Mouse (Mus musculus) left cerebral cortex, postnatal 10 days (tissue): ENCODE measurements at regions not wholly inside any gene's neighbourhood (a gene's known extent, or its start where the extent isn't known, plus 50 kb on each side); places are given as distances from the start of the nearest gene placed in this dataset.

ENCODE experiments used
- DNase-seq, 2 experiments: peaks; one replicate each; pipeline ENCODE4 v3.0.0; 2021 to 2022; ENCODE audit warnings: low spot score in 2 of 2, mixed read lengths in 1 of 2; ENCODE audit errors: extremely low spot score in 1 of 2
- intact Hi-C: fragments of 180-260 bp; cut with DNase I; formaldehyde crosslinking; loops from one replicate; pipeline ENCODE4 v1.15.1; 2025

DNA sequence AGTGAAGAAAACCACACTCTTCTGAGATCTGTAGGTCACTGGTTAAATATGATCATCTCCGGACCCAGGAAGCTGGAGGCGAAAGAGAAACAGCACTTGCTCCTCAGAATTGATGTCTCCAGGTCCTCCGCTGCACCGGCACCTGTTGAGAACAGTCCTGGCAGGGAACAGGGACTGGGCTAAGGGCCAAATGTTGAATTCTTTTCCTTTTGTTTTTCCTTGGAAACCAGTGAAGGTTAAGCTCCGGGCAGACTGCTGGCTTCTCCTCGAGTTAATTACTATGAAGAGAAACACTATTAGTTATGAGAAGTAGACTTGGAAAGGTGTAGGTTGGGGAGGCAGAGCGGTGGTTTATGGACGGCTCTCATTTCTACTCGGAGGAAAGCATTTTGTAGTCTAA lies 242.7 kb downstream of the Rngtt start:
- DNase-seq: no peak
- intact Hi-C loops: no loop called here

- intact Hi-C loops: no loop called here
- DNase-seq: no peak
Observed at GRCm38 (mm10) chr4:33554606-33555005, 244.5 kb downstream of the Rngtt start.

- DNase-seq: peak in 1 of 2 experiments; percentile 30
- intact Hi-C loops: no loop called here
Observed at GRCm38 (mm10) chr4:33555231-33555933, 245.3 kb downstream of the Rngtt start.

- intact Hi-C loops: no loop called here
- no peak for DNase-seq
Observed at GRCm38 (mm10) chr4:33555966-33556365, 245.9 kb downstream of the Rngtt start.

GRCm38 (mm10) chr4:33556661-33557540 lies 246.8 kb downstream of the Rngtt start:
- intact Hi-C loops: no loop called here
- no peak for DNase-seq

DNA sequence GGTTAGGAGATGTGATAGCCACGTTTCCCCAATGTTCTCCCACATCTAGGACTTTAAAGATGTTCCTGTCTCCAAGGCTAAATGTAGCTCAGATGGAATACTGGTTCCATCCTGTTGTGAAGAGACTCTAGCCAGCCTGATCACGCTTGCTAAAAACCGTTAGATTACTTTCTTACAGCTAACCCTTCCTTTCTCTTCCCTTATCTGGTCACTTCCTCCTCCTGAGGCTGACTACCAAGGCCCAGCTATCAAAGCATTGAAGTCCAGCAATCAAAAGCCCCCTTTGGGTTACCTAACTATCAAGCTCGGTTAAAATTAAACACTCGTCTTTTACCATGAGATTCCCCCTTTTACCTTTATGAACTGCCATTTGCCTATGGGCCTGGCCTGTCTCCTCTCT lies 260.2 kb downstream of the Rngtt start:
- intact Hi-C loops: no loop called here
- no peak for DNase-seq

DNA sequence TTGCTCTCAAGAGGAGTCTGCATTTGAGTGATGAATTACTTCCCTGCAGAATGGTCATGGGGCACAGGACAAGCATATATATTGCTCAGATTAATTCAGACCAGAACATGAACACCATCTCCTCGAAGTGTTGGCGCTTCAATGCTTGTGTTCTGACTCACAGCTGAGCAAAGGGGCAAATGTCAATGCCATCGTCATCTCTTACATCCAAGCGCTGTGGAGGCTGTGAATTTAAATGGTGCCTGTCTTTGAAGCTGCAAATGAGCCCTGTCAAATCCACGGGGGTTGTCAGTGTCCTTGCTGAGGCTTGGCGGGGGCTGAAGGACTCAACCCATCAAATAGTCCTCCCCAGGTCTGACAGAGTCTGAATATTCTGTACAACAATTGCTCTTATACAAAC lies 261.2 kb downstream of the Rngtt start:
- no peak for DNase-seq
- intact Hi-C loops: no loop called here

DNA sequence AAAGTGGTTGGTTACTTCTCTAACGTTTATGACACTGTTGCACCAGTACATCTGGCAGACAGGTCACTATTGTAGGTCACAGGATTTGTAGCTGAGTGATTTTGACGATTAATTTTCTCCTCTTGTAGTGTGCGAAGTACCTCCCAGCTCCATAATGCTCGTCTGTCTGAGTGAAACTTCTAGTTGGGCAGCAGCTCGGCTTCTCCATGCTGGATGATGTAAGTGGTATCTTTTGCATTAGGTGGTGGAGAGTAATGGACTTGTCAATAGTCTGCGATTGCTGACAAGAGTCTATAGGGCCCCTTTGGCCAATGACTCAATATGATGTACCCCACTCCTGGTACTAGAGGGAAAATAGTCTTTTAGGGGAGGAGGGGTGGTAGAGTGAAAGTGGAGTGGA lies 267.5 kb downstream of the Rngtt start:
- no peak for DNase-seq
- intact Hi-C loops: no loop called here

DNA sequence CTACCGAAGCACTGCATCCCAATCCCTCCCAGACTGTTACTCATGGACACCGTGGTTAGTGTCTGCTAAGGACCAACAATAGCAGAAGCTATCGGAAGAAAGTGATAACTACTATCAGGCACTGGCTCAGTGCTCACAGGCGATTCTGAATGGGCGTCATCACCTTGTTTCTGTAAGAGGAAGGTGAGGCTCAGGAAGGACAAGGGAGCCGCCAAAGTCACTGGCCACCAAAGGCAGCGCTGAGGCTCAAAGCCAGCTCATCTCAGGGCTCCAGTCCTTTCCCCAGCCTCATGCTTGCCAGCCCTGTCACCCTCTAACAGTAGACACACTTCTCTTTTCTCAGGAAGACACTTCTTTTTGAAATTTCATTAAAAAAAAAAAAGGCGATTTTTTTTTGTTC lies 270.4 kb downstream of the Rngtt start:
- DNase-seq: no peak
- intact Hi-C loops: loop anchor here (10.0 kb wide), 1 partner anchor 186 kb away; no protein-coding TSS in a partner anchor

GRCm38 (mm10) chr4:33581180-33581591 lies 271.1 kb downstream of the Rngtt start:
- intact Hi-C loops: loop anchor here (10.0 kb wide), 1 partner anchor 186 kb away; no protein-coding TSS in a partner anchor
- DNase-seq: no peak

DNA sequence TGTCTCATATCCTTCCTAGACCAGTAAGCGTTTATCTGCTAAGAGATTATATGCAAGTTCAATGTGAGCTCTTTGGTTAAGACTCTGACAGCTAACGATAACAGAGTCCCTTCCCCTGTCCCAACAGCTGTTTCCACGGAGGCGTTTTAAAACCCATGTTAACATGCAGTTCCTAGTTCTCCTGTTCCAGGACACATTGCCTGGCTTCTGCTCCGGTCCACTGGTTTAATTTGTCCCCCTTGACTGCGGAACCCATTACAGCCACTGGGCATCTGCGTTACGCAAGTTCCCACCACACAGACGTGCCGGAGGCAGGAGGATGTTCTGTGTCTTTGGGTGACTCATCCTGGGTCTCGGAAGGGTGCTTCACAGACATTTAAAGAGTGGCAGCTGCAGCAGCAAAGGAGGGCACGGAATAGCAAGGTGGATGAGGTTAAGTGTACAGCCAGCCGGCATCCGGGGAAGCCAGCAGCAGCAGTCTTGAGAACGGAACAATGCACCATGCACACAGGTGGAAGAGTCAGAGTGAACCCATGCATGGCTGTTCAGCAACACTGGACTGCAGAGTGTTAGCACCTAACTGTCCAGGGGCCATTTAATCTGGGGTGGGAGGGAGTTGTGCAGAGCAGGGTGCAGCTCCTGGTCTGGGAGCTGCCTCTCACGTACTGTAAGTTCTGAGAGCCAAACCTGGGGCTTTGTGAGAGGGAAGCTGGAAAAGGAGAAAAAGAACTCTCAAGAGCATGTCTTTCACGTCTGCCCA lies 271.8 kb downstream of the Rngtt start:
- intact Hi-C loops: loop anchor here (10.0 kb wide), 1 partner anchor 187 kb away; no protein-coding TSS in a partner anchor
- DNase-seq: no peak

DNA sequence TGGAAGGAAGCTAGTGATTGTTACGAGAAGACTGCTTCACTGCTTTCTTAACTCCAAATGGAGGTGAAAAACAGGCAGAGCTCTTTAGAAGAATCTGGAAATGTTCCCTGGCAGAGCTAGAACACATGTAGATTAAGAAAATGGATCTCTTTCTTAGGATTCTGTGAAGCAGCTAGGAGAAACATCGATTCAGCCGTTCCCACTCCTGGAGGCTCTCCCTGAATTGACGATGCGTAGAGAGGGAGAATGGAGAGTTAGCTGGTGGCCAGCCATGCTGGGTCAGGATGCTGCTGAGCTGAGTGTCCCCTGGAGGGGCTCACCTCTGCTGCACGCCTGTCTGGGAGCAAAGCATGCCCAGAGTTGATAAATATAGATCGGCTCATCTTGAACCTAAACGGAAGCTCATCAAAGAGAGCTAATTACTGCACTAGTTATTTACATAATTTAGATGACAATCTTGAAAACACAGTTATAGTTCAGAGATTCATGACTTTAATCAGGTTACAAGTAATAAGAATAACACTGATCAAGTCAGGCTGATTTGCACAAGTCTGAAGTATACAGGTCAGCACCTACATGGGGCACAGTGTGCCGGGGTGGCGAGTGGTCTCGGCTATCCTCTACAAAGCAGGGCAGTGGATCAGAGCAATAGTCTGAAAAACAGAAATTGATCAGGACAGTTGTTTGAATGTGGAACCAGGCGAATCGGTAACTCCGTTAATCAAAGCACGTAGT lies 273.0 kb downstream of the Rngtt start:
- intact Hi-C loops: loop anchor here (10.0 kb wide), 1 partner anchor 188 kb away; no protein-coding TSS in a partner anchor

GRCm38 (mm10) chr4:33583979-33584907 lies 274.1 kb downstream of the Rngtt start:
- no peak for DNase-seq
- intact Hi-C loops: loop anchor here (10.0 kb wide), 1 partner anchor 189 kb away; no protein-coding TSS in a partner anchor

More for the DNA sequence above, 273.0 kb downstream of the Rngtt start:
- no peak for DNase-seq

DNA sequence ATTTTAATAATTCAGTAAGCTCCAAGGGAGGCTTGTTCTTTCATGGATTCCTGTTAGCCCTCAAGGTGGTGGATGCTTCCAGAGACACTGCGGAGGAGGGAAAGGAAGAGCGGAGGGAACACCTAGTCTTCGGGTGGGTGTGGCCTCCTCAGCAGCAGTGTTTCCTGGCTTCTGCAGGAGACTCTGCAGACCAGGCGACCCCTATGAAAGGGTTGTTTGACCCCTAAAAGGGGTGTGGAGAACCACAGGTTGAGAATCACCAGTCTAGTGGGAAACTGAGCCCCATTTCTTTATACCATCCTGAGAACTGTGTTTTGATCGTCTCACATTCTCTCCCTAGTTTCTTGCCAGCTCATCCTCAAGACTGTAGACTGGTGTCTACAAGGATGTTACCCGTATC lies 275.7 kb downstream of the Rngtt start:
- intact Hi-C loops: loop anchor here (10.0 kb wide), 1 partner anchor 191 kb away; no protein-coding TSS in a partner anchor
- DNase-seq: no peak

DNA sequence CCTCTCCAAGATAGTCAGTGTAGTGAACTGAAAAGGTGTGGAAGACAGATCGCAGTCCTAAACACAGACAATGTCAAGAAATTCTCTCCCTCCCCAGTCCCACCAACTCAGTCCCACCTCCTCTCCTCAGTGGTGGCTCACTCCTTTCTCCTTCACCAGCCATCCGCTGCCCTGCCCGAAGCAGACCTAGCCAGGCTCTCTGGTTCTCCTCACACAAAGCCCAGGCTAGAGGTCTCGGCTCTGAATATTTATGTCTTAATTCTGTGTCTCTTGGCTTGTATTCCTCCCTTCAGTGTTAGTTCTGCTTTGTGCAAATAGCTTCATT lies 276.1 kb downstream of the Rngtt start:
- intact Hi-C loops: loop anchor here (10.0 kb wide), 1 partner anchor 191 kb away; no protein-coding TSS in a partner anchor
- no peak for DNase-seq

DNA sequence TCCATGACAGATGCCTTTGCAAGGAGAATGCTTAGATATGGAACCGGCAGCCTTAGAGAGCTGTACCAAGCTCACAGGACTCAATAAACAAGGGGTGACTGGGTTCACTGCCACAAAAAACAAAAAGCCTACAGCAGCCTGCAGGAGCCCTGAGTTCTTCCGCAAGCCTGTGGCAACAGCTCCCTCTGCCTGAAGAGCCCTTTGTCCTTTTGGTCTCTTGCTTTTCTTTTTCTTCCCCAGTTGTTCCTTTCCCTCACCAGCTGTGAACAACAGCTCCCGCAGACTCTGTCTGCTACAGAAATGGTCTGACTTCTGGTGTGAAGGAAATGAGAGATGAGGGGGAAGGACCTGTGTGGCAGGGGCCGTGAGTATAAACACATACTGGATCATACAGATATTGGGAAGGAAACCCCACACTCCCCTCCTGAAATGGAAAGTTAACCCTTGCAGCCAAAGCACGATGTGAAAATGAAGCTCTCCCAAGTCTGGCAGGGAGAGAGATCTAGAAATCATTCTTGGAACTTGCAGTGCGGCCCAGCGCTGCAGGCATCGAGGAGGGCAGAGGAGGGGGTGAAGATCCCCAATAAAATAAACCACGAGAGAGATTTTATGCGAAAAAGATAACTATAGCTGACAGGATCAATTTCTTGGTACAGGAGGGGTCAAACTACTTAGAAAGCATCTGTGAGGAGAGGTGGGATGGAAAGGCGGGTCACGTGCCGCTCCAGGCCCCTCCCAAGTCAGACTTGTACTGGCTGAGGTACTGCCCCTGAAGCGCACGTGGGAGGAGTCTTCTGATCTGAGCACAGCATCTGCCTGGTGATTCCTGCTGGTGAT lies 276.7 kb downstream of the Rngtt start:
- DNase-seq: peak; percentile 29 to 81
- intact Hi-C loops: loop anchor here (10.0 kb wide), 1 partner anchor 192 kb away; no protein-coding TSS in a partner anchor

DNA sequence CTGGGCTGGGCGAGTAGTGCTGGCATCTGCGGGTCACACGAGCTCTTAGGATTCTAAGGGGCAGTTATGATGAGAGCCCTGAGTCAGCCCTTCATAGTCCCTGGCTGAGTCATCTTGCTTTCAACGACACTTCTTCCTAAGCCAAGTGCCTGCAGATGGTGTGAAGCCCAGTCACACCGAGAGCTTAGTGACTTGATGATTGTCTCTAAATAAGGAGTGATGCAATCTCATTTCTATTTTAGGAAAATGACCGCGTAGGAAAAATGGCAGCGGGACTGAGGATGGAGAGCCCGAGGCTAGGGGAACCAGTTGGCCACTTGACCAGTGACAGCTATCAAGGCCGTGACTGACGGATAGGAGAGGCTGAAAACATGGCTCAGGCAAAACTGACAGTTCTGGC lies 277.6 kb downstream of the Rngtt start:
- intact Hi-C loops: loop anchor here (10.0 kb wide), 1 partner anchor 193 kb away; no protein-coding TSS in a partner anchor
- no peak for DNase-seq
